Mouse (Mus musculus): ENCODE measurements around the gene Mchr1.

DNA sequence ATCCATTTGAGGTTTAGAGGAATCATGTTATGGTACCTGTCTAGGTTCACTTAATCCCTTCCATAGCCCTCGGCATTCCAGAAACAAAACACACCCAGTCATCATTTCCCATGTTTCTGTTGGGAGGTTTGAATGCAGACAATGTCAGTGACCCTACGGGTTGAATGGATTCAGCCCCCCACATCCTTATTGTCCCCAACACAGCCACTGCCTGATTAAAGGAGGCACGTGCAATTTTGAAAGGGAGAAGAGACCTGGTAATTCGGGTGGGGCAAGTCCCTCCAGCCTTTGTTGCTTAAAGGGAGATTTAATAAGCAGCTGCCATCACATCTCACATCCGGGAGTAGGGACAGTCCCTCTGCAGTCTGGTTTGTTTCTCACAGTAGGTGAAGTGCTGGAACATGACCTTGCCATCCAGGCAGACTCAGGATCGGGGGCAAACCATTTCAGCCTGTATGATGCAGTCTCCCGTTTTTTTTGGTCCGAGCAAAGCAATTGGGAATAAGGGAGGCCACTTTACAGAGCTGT lies 18.9 kb downstream of the Mchr1 start:
- TF ChIP-seq CTCF (IDR thresholded peaks at IDR 0.05; ENCODE audit: borderline replicate concordance, insufficient read depth, low read length) (no peak), POLR2A (IDR thresholded peaks at IDR 0.05; ENCODE audit: low read depth, low read length) (no peak)
